Mouse (Mus musculus): Measurements from ENCODE around the gene Rnf167. TPM values are rescaled to one million over a fixed set of nuclear protein-coding genes. Genes with fewer than 3 reads are reported as not detected.

Rnf167 gene
- total and polyA plus RNA-seq, 3 experiments = 50.8 to 65.0 (median 58.7) TPM

- TF ChIP-seq EP300 (IDR thresholded peaks at IDR 0.05; ENCODE audit: insufficient read depth, low read depth, low read length) (no peak), CTCF (IDR thresholded peaks at IDR 0.05) (no peak), POLR2A (IDR thresholded peaks at IDR 0.05; ENCODE audit: insufficient read depth, low read depth, low read length) (no peak)
- H3K79me2 ChIP-seq (replicated peaks; ENCODE audit: control insufficient read depth, insufficient read depth, low read length) = peaks cover 4% of the 10 kb centered on the region
- no peaks in the 10 kb centered on the region for H3K27me3 ChIP-seq (ENCODE audit: control insufficient read depth, insufficient read depth, low read length)
- H3K27ac ChIP-seq = peak overlapping the region; percentile 96
- H3K4me3 ChIP-seq = peak overlapping the region; percentile 60
- peaks cover 16% of the 10 kb centered on the region; the same call in 1 of the 2 replicates for H3K36me3 ChIP-seq (ENCODE audit: control insufficient read depth, insufficient read depth, low read length)
- intact Hi-C loops (cut with DNase I) = loop anchor here (2.0 to 5.0 kb wide), 3 partner anchors 23 to 55 kb away; partner anchors contain the start of genes Camta2, Inca1, Kif1c and Spag7
- H3K9ac ChIP-seq (ENCODE audit: low read depth, low read length) = peak overlapping the region; percentile 85
- DNase-seq = peak in 1 of 2 experiments; percentile 33
- H3K4me1 ChIP-seq (ENCODE audit: control insufficient read depth, insufficient read depth, low read length) = peaks cover 12% of the 10 kb centered on the region
- WGBS = 62% methylated on average over 12 of the region's 12 CpGs
Observed at GRCm38 (mm10) chr11:70645461-70646258, 1.4 kb upstream of the Rnf167 start.

- H3K27me3 ChIP-seq (ENCODE audit: control insufficient read depth, insufficient read depth, low read length) = no peaks in the 10 kb centered on the region
- TF ChIP-seq CTCF (IDR thresholded peaks at IDR 0.05) = no peak
- no peak for TF ChIP-seq EP300 (IDR thresholded peaks at IDR 0.05; ENCODE audit: insufficient read depth, low read depth, low read length)
- TF ChIP-seq POLR2A (IDR thresholded peaks at IDR 0.05; ENCODE audit: insufficient read depth, low read depth, low read length) = no peak
- intact Hi-C loops (cut with DNase I) = loop anchor here (2.0 to 5.0 kb wide), 3 partner anchors 23 to 55 kb away; partner anchors contain the start of genes Camta2, Inca1, Kif1c and Spag7
- peak overlapping the region; percentile 60 for H3K4me3 ChIP-seq
- H3K4me1 ChIP-seq (ENCODE audit: control insufficient read depth, insufficient read depth, low read length) = peaks cover 12% of the 10 kb centered on the region
- WGBS = 21% methylated on average over 3 of the region's 3 CpGs
- H3K9ac ChIP-seq (ENCODE audit: low read depth, low read length) = peak overlapping the region; percentile 85
- peak overlapping the region; percentile 96 for H3K27ac ChIP-seq
- peaks cover 4% of the 10 kb centered on the region for H3K79me2 ChIP-seq (replicated peaks; ENCODE audit: control insufficient read depth, insufficient read depth, low read length)
- H3K36me3 ChIP-seq (ENCODE audit: control insufficient read depth, insufficient read depth, low read length) = peaks cover 18% of the 10 kb centered on the region; the same call in 1 of the 2 replicates
- no peak for DNase-seq
Observed at GRCm38 (mm10) chr11:70646259-70646555, 828 bp upstream of the Rnf167 start.

GRCm38 (mm10) chr11:70647716-70648420, 833 bp downstream of the Rnf167 start:
- H3K79me2 ChIP-seq (replicated peaks; ENCODE audit: control insufficient read depth, insufficient read depth, low read length) = peaks cover 4% of the 10 kb centered on the region
- H3K4me3 ChIP-seq = peak overlapping the region; percentile 83
- H3K27ac ChIP-seq = peak overlapping the region; percentile 95
- WGBS = 2% methylated on average over 28 of the region's 28 CpGs
- H3K4me1 ChIP-seq (ENCODE audit: control insufficient read depth, insufficient read depth, low read length) = peaks cover 15% of the 10 kb centered on the region
- H3K27me3 ChIP-seq (ENCODE audit: control insufficient read depth, insufficient read depth, low read length) = no peaks in the 10 kb centered on the region
- intact Hi-C loops (cut with DNase I) = loop anchor here (2.0 to 5.0 kb wide), 3 partner anchors 21 to 53 kb away; partner anchors contain the start of genes Camta2, Inca1, Kif1c and Spag7
- H3K36me3 ChIP-seq (ENCODE audit: control insufficient read depth, insufficient read depth, low read length) = peaks cover 31% of the 10 kb centered on the region
- DNase-seq = peak; percentile 64 to 66
- no peak for TF ChIP-seq POLR2A (IDR thresholded peaks at IDR 0.05; ENCODE audit: insufficient read depth, low read depth, low read length)
- TF ChIP-seq CTCF (IDR thresholded peaks at IDR 0.05) = no peak
- no peak for TF ChIP-seq EP300 (IDR thresholded peaks at IDR 0.05; ENCODE audit: insufficient read depth, low read depth, low read length)
- peak overlapping the region; percentile 81 for H3K9ac ChIP-seq (ENCODE audit: low read depth, low read length)

- peaks cover 33% of the 10 kb centered on the region for H3K36me3 ChIP-seq (ENCODE audit: control insufficient read depth, insufficient read depth, low read length)
- WGBS = 44% methylated on average over 4 of the region's 4 CpGs
- TF ChIP-seq EP300 (IDR thresholded peaks at IDR 0.05; ENCODE audit: insufficient read depth, low read depth, low read length) (no peak), POLR2A (IDR thresholded peaks at IDR 0.05; ENCODE audit: insufficient read depth, low read depth, low read length) (0 out of 2 replicates have a peak, but pooled peaks have one; percentile 3)
- H3K27ac ChIP-seq = no peak overlapping the region
- H3K27me3 ChIP-seq (ENCODE audit: control insufficient read depth, insufficient read depth, low read length) = no peaks in the 10 kb centered on the region
- peaks cover 15% of the 10 kb centered on the region for H3K4me1 ChIP-seq (ENCODE audit: control insufficient read depth, insufficient read depth, low read length)
- no peak for DNase-seq
- H3K79me2 ChIP-seq (replicated peaks; ENCODE audit: control insufficient read depth, insufficient read depth, low read length) = peaks cover 4% of the 10 kb centered on the region
- intact Hi-C loops (cut with DNase I) = loop anchor here (5.0 kb wide), 1 partner anchor 39 kb away; the partner anchor contains the start of gene Camta2
- H3K9ac ChIP-seq (ENCODE audit: low read depth, low read length) = no peak overlapping the region
- peak overlapping the region; percentile 83; the same call in 1 of the 2 replicates for H3K4me3 ChIP-seq
Observed at GRCm38 (mm10) chr11:70648512-70648911, 1.5 kb downstream of the Rnf167 start.

GRCm38 (mm10) chr11:70649185-70649734, 2.2 kb downstream of the Rnf167 start:
- Histone ChIP-seq H3K4me1 (ENCODE audit: control insufficient read depth, insufficient read depth, low read length) (peaks cover 15% of the 10 kb centered on the region), H3K27me3 (ENCODE audit: control insufficient read depth, insufficient read depth, low read length) (no peaks in the 10 kb centered on the region), H3K4me3 (no peak overlapping the region), H3K9ac (ENCODE audit: low read depth, low read length) (no peak overlapping the region), H3K36me3 (ENCODE audit: control insufficient read depth, insufficient read depth, low read length) (peaks cover 32% of the 10 kb centered on the region), H3K27ac (no peak overlapping the region), H3K79me2 (replicated peaks; ENCODE audit: control insufficient read depth, insufficient read depth, low read length) (peaks cover 7% of the 10 kb centered on the region)
- intact Hi-C loops (cut with DNase I) = loop anchor here (5.0 kb wide), 1 partner anchor 38 kb away; the partner anchor contains the start of gene Camta2
- peak in 1 of 2 experiments; percentile 20 for DNase-seq
- 71% methylated on average over 8 of the region's 8 CpGs for WGBS
- TF ChIP-seq POLR2A (IDR thresholded peaks at IDR 0.05; ENCODE audit: insufficient read depth, low read depth, low read length) (no peak), EP300 (IDR thresholded peaks at IDR 0.05; ENCODE audit: insufficient read depth, low read depth, low read length) (no peak), CTCF (IDR thresholded peaks at IDR 0.05) (no peak)
